Mouse (Mus musculus) bone marrow macrophage, adult 2 months (primary cell): Measurements from ENCODE around the gene Prps1l3. TPM values are rescaled to one million over a fixed set of nuclear protein-coding genes. Genes with fewer than 3 reads are reported as not detected.

ENCODE experiments used
- H3K27ac ChIP-seq: 2 replicates; pipeline ENCODE4 v1.5.1; 2012; ENCODE audit warnings: low read depth, low read length; ENCODE audit not compliant: insufficient read depth
- H3K4me1 ChIP-seq: 2 replicates; pipeline ENCODE4 v1.6.1; 2012; ENCODE audit warnings: low read length; ENCODE audit not compliant: control insufficient read depth, insufficient read depth
- H3K4me3 ChIP-seq: 2 replicates; pipeline ENCODE4 v1.5.1; 2012; ENCODE audit warnings: mild to moderate bottlenecking, low read length, moderate library complexity; ENCODE audit not compliant: insufficient read depth
- CTCF ChIP-seq: IDR thresholded peaks from 2 replicates; pipeline ENCODE4 v1.5.1; 2012; ENCODE audit warnings: low read depth, mild to moderate bottlenecking, low read length, moderate library complexity
- POLR2A ChIP-seq: IDR thresholded peaks from 2 replicates; pipeline ENCODE4 v1.6.1; 2012; ENCODE audit warnings: mild to moderate bottlenecking, low read depth, low read length, borderline replicate concordance
- polyA plus RNA-seq: library from polyadenylated mRNA; stranded (reverse); fragments of >200 nt; gene quantifications from 2 replicates; pipeline ENCODE4 v1.2.4, GENCODE M21; 2012; ENCODE audit not compliant: missing spikeins, insufficient read depth, insufficient read length

The Prps1l3 gene
- 7.9 and 12.5 TPM in 2 replicates for polyA plus RNA-seq

DNA sequence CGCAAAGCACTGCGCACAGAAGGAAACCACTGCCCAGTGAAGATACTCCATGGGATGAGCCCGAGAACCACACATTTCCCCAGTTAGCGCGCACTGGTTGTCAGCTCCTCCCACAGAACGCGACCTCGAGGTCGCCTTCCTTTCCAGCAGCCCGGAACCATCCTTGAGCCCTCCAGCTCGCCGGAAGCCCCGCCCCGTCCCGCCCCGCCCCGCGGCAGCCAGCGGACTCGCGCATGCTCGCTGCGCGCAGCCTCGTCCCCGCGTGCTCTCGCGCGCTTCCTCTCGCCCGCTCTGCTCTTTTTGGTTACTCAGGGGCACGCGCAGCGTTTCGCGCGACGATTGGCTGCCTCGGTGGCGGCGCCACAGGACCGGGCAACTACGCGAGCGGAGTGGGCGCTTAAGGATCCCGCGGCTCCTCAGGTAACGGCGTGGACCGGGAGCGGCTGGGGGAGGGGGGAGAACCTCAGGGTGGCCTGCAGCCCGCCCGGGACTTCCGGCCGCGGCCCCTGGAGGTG is at the start of gene Prps1l3, which contains the start of gene Mipol1:
TSS of gene Prps1l3 (plus strand) at position 221 of the 515 bp plus-strand sequence.
TSS of gene Mipol1 (plus strand) at position 236 of the 515 bp plus-strand sequence.
- H3K4me1 ChIP-seq: peaks cover 10% of the 10 kb centered on the region
- H3K27ac ChIP-seq: peak within 1 kb of the TSS; percentile 75
- TF ChIP-seq POLR2A (peak; percentile 67; the same call in 1 of the 2 replicates), CTCF (no peak)
- H3K4me3 ChIP-seq: peak within 1 kb of the TSS; percentile 74

DNA sequence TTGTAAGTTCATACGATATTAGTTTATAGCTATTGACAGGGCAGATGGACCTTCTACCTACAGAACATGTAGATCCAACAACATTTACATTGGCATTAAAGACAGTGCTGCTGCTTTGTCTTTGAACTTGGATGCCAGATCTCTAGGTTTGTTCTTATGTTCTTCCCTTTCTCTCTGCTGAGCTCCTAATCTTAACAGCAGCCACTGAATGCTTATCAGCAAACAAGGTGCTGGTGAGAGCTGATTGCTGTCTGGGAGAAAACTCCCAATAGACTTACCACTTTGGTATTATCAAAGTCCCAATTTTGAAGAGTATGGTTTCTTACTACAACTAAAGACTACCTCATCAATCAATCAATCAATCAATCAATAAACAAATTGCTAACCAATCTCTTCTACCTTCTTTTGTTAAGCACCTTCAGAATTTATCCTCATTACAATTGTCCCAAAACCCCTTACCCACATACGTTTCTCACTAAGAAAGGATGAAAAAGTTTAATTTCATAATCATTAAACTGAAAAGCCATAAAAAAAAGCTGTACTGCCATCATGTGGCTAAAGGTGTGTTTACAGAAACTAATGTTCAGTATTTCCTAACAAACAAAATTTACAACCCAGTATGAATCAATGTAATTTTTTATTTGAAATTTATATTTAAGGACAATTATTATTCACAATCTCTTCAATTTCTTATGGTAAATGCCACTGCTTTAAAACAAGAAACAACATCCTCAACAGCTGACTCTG is 45.6 kb upstream of the Prps1l3 start:
- H3K27ac ChIP-seq: no peak overlapping the region

DNA sequence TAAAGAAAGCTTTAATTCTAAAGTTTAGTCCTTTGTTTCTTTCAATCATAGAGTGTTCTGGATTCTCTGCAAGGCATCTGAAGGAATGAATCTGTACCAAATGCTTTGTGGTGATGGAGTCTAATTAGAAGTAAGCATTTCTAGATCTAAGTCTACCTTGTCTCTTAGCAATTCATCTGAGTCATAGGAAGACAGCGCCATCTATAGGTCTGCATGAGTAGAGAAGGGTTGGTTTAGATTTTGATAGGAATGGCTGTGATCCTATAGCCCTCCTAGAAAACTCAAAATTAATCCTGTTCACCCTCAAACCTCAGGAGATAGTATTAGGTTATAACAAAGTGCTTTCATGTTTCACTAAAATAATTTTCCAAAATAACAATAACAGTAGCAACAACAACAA is 44.7 kb upstream of the Prps1l3 start:
- Histone ChIP-seq H3K27ac (no peak overlapping the region), H3K4me3 (no peak overlapping the region), H3K4me1 (no peaks in the 10 kb centered on the region)
- TF ChIP-seq POLR2A (no peak), CTCF (no peak)

More for the DNA sequence above, 45.6 kb upstream of the Prps1l3 start:
- Histone ChIP-seq H3K4me3 (no peak overlapping the region), H3K4me1 (no peaks in the 10 kb centered on the region)
- TF ChIP-seq CTCF: no peak
- no peak for TF ChIP-seq POLR2A

DNA sequence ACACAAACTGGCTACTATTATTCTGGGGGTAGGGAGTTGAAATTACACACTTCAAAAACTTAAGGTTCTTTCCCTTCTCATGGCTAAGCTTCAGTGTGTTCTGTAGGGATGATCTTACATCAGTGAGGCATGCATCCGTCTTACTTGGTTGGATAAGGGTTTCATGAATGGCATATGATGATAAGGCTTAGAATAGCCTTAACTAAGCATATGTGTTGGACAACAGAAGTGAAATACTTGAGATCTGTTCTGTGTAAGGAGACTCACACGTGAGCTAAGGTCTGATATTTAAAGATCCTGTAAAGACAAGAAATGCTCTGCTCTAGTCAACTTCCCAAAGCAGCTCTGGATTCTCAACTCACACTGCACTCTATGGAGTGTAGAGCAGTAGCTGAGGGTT is 44.1 kb upstream of the Prps1l3 start:
- Histone ChIP-seq H3K4me3 (no peak overlapping the region), H3K4me1 (no peaks in the 10 kb centered on the region), H3K27ac (no peak overlapping the region)
- TF ChIP-seq CTCF: no peak

DNA sequence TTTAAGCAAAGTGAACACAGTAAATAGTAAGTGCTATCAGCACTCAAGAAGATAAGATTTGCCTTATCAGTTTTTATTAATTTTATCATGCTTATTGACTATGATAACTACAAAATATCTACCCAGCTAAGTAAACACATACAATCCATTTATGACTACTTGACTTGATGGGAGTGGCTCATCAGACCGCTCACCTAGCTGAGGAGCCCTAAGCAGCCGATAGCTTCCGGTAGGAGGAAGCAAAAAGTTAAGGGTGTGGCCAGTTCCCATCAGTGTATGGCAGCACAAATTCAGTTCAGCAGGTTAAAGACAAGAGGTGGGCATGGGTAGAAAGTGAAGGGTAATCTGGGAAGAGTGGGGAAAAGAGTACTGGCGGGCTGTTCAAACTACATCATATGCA is 43.2 kb upstream of the Prps1l3 start:
- Histone ChIP-seq H3K4me3 (no peak overlapping the region), H3K4me1 (no peaks in the 10 kb centered on the region), H3K27ac (no peak overlapping the region)
- TF ChIP-seq CTCF (no peak), POLR2A (no peak)

DNA sequence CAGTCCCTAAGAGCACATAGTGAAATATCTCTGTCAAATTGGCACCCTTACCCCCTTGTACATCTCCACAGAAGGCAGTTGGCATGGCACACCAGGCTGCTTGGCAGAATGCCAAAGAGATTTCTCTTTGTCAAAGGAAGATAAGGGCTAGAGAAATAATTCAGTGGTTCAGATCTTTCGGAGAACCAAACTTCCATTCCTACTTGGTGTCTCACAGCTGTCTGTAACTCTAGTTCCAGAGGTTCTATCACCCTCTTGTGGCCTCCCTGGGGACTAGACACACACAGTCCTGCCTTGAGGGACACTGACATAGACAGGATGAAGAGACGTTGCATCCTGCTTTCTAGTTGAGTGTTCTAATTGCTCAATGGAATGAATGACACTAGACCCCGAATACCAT is 35.6 kb upstream of the Prps1l3 start:
- TF ChIP-seq POLR2A (no peak), CTCF (no peak)
- no peak overlapping the region for H3K27ac ChIP-seq
- H3K4me3 ChIP-seq: no peak overlapping the region
- no peaks in the 10 kb centered on the region for H3K4me1 ChIP-seq

DNA sequence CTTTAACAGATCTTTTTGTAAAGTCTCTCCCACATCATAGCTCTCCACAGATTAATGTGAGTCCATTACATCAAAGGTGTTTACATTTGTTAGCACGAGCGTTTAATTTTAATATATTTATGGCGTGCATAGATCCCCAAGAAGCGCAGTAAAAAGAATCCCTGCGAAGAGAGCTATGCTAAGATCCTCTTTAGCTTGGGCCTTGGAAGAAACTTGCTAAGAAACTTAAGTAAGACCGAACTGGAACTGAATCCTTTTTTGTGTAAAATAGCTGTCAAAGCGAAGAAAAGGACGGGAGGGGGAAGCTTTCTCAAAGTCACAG is 34.0 kb upstream of the Prps1l3 start:
- H3K4me1 ChIP-seq: no peaks in the 10 kb centered on the region
- no peak overlapping the region for H3K27ac ChIP-seq

DNA sequence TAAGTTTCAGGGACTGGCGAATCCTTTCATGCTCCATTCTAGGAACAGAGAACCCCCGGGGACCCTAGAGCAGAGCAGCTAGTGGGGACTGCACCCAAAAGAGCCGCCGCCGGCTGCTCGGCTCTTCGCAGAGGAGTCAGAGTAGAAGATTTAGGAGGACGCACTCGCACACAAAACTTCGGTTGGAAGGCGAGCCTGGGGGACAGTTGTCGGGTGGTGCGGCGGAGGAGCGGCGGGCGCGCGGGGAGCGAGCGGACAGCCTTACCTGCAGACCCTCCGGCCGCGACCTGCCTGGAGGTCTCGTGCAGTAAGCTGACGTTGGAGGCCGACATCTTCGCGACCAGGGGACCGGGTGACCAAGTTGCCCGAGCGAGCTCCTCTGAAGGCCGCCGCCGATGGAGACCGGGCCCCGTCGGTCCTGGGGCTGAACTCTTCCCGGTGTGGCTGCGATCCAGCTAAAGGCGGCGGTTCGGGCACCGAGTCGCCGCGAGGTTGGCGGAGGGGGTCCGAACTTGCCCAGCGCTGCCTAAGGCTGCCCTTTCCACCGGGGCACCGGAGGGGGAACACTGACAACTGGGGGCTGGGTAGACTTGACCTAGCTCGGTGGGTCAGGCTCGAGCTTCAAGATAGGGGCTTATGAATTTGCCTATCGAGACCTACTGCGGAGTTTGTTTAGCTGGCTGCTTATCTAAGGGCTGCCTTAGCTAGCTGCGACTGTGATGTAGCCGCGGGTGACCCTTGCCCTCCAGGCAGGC is 33.4 kb upstream of the Prps1l3 start:
- Histone ChIP-seq H3K4me1 (no peaks in the 10 kb centered on the region), H3K4me3 (peak overlapping the region; percentile 47), H3K27ac (no peak overlapping the region)
- TF ChIP-seq POLR2A: no peak
- no peak for TF ChIP-seq CTCF

More for the DNA sequence above, 34.0 kb upstream of the Prps1l3 start:
- H3K4me3 ChIP-seq: peak overlapping the region; percentile 47; the same call in 1 of the 2 replicates
- TF ChIP-seq CTCF (no peak), POLR2A (no peak)

DNA sequence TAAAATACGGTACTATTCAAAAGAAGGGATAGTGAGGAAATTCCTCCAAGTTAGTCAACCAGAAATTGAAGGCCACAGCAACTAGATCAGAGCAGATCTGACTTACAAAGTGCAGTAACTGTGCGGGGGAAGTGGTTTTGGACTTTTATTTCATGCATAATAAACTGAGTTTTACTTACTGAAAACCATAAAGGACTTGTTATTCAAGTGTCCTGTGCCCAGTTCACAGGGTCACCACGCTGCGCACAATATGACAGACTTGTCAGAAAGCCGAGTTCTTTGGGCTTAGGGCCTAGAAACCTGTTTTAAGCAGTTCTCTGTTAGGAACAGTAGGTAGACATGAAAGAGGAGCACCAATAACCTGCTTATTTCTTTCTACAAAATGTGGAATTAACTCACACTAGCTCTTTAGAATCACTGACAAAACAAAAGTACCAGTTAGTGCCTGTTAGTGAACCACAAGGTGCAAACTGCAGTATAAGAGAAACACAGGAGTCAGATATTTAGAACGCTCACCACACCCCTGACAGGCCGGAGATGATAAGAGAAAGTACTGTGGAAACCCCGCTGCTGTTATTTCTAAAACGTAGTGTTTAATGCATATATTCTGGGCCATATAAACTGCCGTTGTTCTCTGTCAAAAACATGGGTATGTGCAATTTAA is 32.7 kb upstream of the Prps1l3 start, which contains the start of gene Slc25a21:
TSS of gene Slc25a21 (minus strand) at position 110 of the 664 bp plus-strand sequence.
- H3K27ac ChIP-seq: no peak within 1 kb of the TSS

More for the DNA sequence above, 32.7 kb upstream of the Prps1l3 start, which contains the start of gene Slc25a21:
- Histone ChIP-seq H3K4me3 (peak within 1 kb of the TSS; percentile 47), H3K4me1 (no peaks in the 10 kb centered on the region)
- TF ChIP-seq POLR2A (no peak), CTCF (no peak)
